Mouse (Mus musculus): ENCODE results near the gene Il18bp. TPM values are rescaled to one million over a fixed set of nuclear protein-coding genes. Genes with fewer than 3 reads are reported as not detected.

Il18bp gene
- polyA plus RNA-seq, 1 experiment: 14.4 TPM

GRCm38 (mm10) chr7:102011855-102012254 lies 6.6 kb downstream of the Il18bp start:
- DNase-seq (ENCODE audit: extremely low spot score in 1 of 2, low spot score in 1 of 2): no peak

GRCm38 (mm10) chr7:102006520-102006919 lies 12.0 kb downstream of the Il18bp start:
- DNase-seq (ENCODE audit: extremely low spot score in 1 of 2, low spot score in 1 of 2): no peak

GRCm38 (mm10) chr7:102000921-102001630 lies 17.4 kb downstream of the Il18bp start:
- peak in 1 of 2 experiments; percentile 37 for DNase-seq (ENCODE audit: extremely low spot score in 1 of 2, low spot score in 1 of 2)

- no peak for DNase-seq (ENCODE audit: extremely low spot score in 1 of 2, low spot score in 1 of 2)
These were observed 18.2 kb downstream of the Il18bp start for GRCm38 (mm10) chr7:102000296-102000695.

GRCm38 (mm10) chr7:101999461-102000151 lies 18.9 kb downstream of the Il18bp start:
- DNase-seq (ENCODE audit: extremely low spot score in 1 of 2, low spot score in 1 of 2): no peak

GRCm38 (mm10) chr7:101998194-101998927 lies 20.1 kb downstream of the Il18bp start:
- peak; percentile 66 to 92 for DNase-seq (ENCODE audit: extremely low spot score in 1 of 2, low spot score in 1 of 2)

GRCm38 (mm10) chr7:101994241-101994640 lies 24.2 kb downstream of the Il18bp start:
- no peak for DNase-seq (ENCODE audit: extremely low spot score in 1 of 2, low spot score in 1 of 2)

GRCm38 (mm10) chr7:101985081-101985480 lies 33.4 kb downstream of the Il18bp start:
- no peak for DNase-seq (ENCODE audit: extremely low spot score in 1 of 2, low spot score in 1 of 2)

- DNase-seq (ENCODE audit: extremely low spot score in 1 of 2, low spot score in 1 of 2): no peak
These were observed 35.8 kb downstream of the Il18bp start for GRCm38 (mm10) chr7:101982735-101983134.

- DNase-seq (ENCODE audit: extremely low spot score in 1 of 2, low spot score in 1 of 2): no peak
These were observed 44.0 kb downstream of the Il18bp start for GRCm38 (mm10) chr7:101974505-101974904.

GRCm38 (mm10) chr7:101973730-101974129 lies 44.8 kb downstream of the Il18bp start:
- no peak for DNase-seq (ENCODE audit: extremely low spot score in 1 of 2, low spot score in 1 of 2)

- DNase-seq (ENCODE audit: extremely low spot score in 1 of 2, low spot score in 1 of 2): no peak
These were observed 46.8 kb downstream of the Il18bp start for GRCm38 (mm10) chr7:101971721-101972120.

- peak; percentile 58 to 80 for DNase-seq (ENCODE audit: extremely low spot score in 1 of 2, low spot score in 1 of 2)
These were observed 47.5 kb downstream of the Il18bp start for GRCm38 (mm10) chr7:101970821-101971461.

GRCm38 (mm10) chr7:101970429-101970775 lies 48.1 kb downstream of the Il18bp start:
- DNase-seq (ENCODE audit: extremely low spot score in 1 of 2, low spot score in 1 of 2): peak; percentile 81 to 90

GRCm38 (mm10) chr7:101969694-101970428 lies 48.6 kb downstream of the Il18bp start:
- DNase-seq (ENCODE audit: extremely low spot score in 1 of 2, low spot score in 1 of 2): peak; percentile 50 to 82

- DNase-seq (ENCODE audit: extremely low spot score in 1 of 2, low spot score in 1 of 2): no peak
These were observed 49.7 kb downstream of the Il18bp start for GRCm38 (mm10) chr7:101968751-101969150.

GRCm38 (mm10) chr7:101967256-101967655 lies 51.2 kb downstream of the Il18bp start:
- no peak for DNase-seq (ENCODE audit: extremely low spot score in 1 of 2, low spot score in 1 of 2)

GRCm38 (mm10) chr7:101965606-101966005 lies 52.9 kb downstream of the Il18bp start:
- DNase-seq (ENCODE audit: extremely low spot score in 1 of 2, low spot score in 1 of 2): no peak
